Mouse (Mus musculus) hindbrain, embryonic 13.5 days (tissue): ENCODE data around the gene Arl14ep. TPM values are rescaled to one million over a fixed set of nuclear protein-coding genes. Genes with fewer than 3 reads are reported as not detected.

Experiments used
- ATAC-seq: fragments of 200-750 bp; cut with Nextera tagmentation; 2 replicates; pipeline ENCODE4 v1.8.0; 2017; ENCODE audit warnings: moderate TSS enrichment; ENCODE audit not compliant: low FRiP score
- H3K27ac ChIP-seq: fragments of 300-500 bp; sonication (generic); 2 replicates; pipeline ENCODE4 v1.5.1; 2015; ENCODE audit warnings: inconsistent platforms, mild to moderate bottlenecking, moderate library complexity
- H3K27me3 ChIP-seq: fragments of 300-500 bp; sonication (generic); 2 replicates; pipeline ENCODE4 v1.6.1; 2015; ENCODE audit warnings: mild to moderate bottlenecking, inconsistent platforms
- H3K36me3 ChIP-seq: fragments of 300-500 bp; sonication (generic); 2 replicates; pipeline ENCODE4 v1.6.1; 2015; ENCODE audit warnings: mild to moderate bottlenecking, inconsistent platforms
- H3K4me1 ChIP-seq: fragments of 300-500 bp; sonication (generic); replicated peaks from 2 replicates; pipeline ENCODE4 v1.6.1; 2015; ENCODE audit warnings: inconsistent platforms
- H3K4me2 ChIP-seq: fragments of 300-500 bp; sonication (generic); 2 replicates; pipeline ENCODE4 v1.6.1; 2015; ENCODE audit warnings: inconsistent platforms, mild to moderate bottlenecking, moderate library complexity
- H3K4me3 ChIP-seq: fragments of 300-500 bp; sonication (generic); 2 replicates; pipeline ENCODE4 v1.5.1; 2015; ENCODE audit warnings: mild to moderate bottlenecking, inconsistent platforms
- H3K9ac ChIP-seq: fragments of 300-500 bp; sonication (generic); 2 replicates; pipeline ENCODE4 v1.6.1; 2015; ENCODE audit warnings: mild to moderate bottlenecking, inconsistent platforms
- H3K9me3 ChIP-seq: fragments of 300-500 bp; sonication (generic); 2 replicates; pipeline ENCODE4 v1.6.1; 2016; ENCODE audit warnings: inconsistent platforms
- WGBS: fragments of 180-500 bp; shearing (Covaris S2); methylation state at CpG from one replicate; pipeline ENCODE4 v1.1.7; 2015; 5-methylcytosine and 5-hydroxymethylcytosine counted together
- polyA plus RNA-seq: library from polyadenylated mRNA; unstranded; fragments of >200 nt; fragmentation: Nextera tagmentation; extraction: Ambion mirVana; gene quantifications from 2 replicates; pipeline ENCODE4 v1.2.1, GENCODE M21; 2015

Arl14ep gene
- polyA plus RNA-seq, 1 experiment from 2014 or later, result 40.9 TPM

GRCm38 (mm10) chr2:106942451-106942850 lies 31.8 kb downstream of the Arl14ep start:
- Histone ChIP-seq H3K27me3 (no peaks in the 10 kb centered on the region), H3K4me2 (no peak overlapping the region), H3K36me3 (no peaks in the 10 kb centered on the region), H3K4me1 (0 out of 2 replicates have a peak, but pooled peaks cover 6% of the 10 kb centered on the region), H3K9ac (no peak overlapping the region), H3K4me3 (no peak overlapping the region), H3K9me3 (no peaks in the 10 kb centered on the region), H3K27ac (no peak overlapping the region)
- ATAC-seq, result no peak
- WGBS, result 61% methylated on average over 1 of the region's 1 CpGs

GRCm38 (mm10) chr2:106935681-106936080 lies 38.5 kb downstream of the Arl14ep start:
- Histone ChIP-seq H3K9me3 (no peaks in the 10 kb centered on the region), H3K4me2 (no peak overlapping the region), H3K9ac (no peak overlapping the region), H3K27ac (no peak overlapping the region), H3K4me1 (0 out of 2 replicates have a peak, but pooled peaks cover 5% of the 10 kb centered on the region), H3K36me3 (no peaks in the 10 kb centered on the region), H3K27me3 (no peaks in the 10 kb centered on the region), H3K4me3 (no peak overlapping the region)
- 95% methylated on average over 2 of the region's 2 CpGs for WGBS
- no peak for ATAC-seq

- H3K27me3 ChIP-seq, result no peaks in the 10 kb centered on the region
- no peak for ATAC-seq
- H3K9ac ChIP-seq, result no peak overlapping the region
- H3K4me1 ChIP-seq, result 0 out of 2 replicates have a peak, but pooled peaks cover 5% of the 10 kb centered on the region
- H3K36me3 ChIP-seq, result no peaks in the 10 kb centered on the region
- no peaks in the 10 kb centered on the region for H3K9me3 ChIP-seq
- no peak overlapping the region for H3K27ac ChIP-seq
- 54% methylated on average over 3 of the region's 3 CpGs for WGBS
- H3K4me3 ChIP-seq, result no peak overlapping the region
- H3K4me2 ChIP-seq, result no peak overlapping the region
These were observed 44.3 kb downstream of the Arl14ep start for GRCm38 (mm10) chr2:106929906-106930305.

Other genes starting within 250 kb of the Arl14ep start
- not detected in 2 replicates for gene Fshb, start 85.2 kb upstream of the Arl14ep start, polyA plus RNA-seq